Mouse (Mus musculus) liver, postnatal 0 days (tissue): ENCODE results near the gene Zic3. TPM values are rescaled to one million over a fixed set of nuclear protein-coding genes. Genes with fewer than 3 reads are reported as not detected.

Source experiments
- ATAC-seq: fragments of 200-750 bp; cut with Nextera tagmentation; 2 replicates; pipeline ENCODE4 v1.8.0; 2017; ENCODE audit warnings: mild to moderate bottlenecking, moderate library complexity
- DNase-seq: peaks from one replicate; pipeline ENCODE4 v3.0.0-alpha.2; 2016
- H3K27ac ChIP-seq: fragments of 300-500 bp; sonication (generic); 2 replicates; pipeline ENCODE4 v1.5.1; 2014; ENCODE audit warnings: antibody characterized with exemption, moderate library complexity, mild to moderate bottlenecking, low read depth
- H3K27me3 ChIP-seq: fragments of 300-500 bp; sonication (generic); 2 replicates; pipeline ENCODE4 v1.6.1; 2014; ENCODE audit warnings: low read length, control low read depth, mixed read lengths; ENCODE audit not compliant: insufficient read depth
- H3K36me3 ChIP-seq: fragments of 300-500 bp; sonication (generic); replicated peaks from 2 replicates; pipeline ENCODE4 v1.6.1; 2014; ENCODE audit warnings: mild to moderate bottlenecking, control low read depth, low read length, moderate library complexity, mixed read lengths; ENCODE audit not compliant: insufficient read depth
- H3K4me1 ChIP-seq: fragments of 300-500 bp; sonication (generic); 2 replicates; pipeline ENCODE4 v1.6.1; 2014; ENCODE audit warnings: antibody characterized with exemption, mild to moderate bottlenecking, control low read depth; ENCODE audit not compliant: insufficient read depth
- H3K4me2 ChIP-seq: fragments of 300-500 bp; sonication (generic); 2 replicates; pipeline ENCODE4 v1.6.1; 2014; ENCODE audit warnings: low read depth, mild to moderate bottlenecking, low read length, moderate library complexity, mixed read lengths
- H3K4me3 ChIP-seq: fragments of 300-500 bp; sonication (generic); 2 replicates; pipeline ENCODE4 v1.5.1; 2014; ENCODE audit warnings: low read depth, low read length
- H3K9ac ChIP-seq: fragments of 300-500 bp; sonication (generic); replicated peaks from 2 replicates; pipeline ENCODE4 v1.6.1; 2014; ENCODE audit warnings: mild to moderate bottlenecking, moderate library complexity
- H3K9me3 ChIP-seq: fragments of 300-500 bp; sonication (generic); 2 replicates; pipeline ENCODE4 v1.6.1; 2016; ENCODE audit warnings: mild to moderate bottlenecking, control low read depth, low read length, mixed read lengths
- CTCF ChIP-seq: sonication (generic); IDR thresholded peaks from 2 replicates; pipeline ENCODE4 v1.5.1; 2016; ENCODE audit warnings: antibody characterized with exemption, low read depth
- EP300 ChIP-seq: IDR thresholded peaks from 2 replicates; pipeline ENCODE4 v1.6.1; 2016; ENCODE audit warnings: antibody characterized with exemption, low read depth, mild to moderate bottlenecking
- WGBS: fragments of 180-500 bp; shearing (Covaris S2); extraction: QIAGEN DNeasy Blood & Tissue Kit; methylation state at CpG from one replicate; pipeline ENCODE4 v1.1.7; 2014; ENCODE audit not compliant: insufficient replicate concordance; 5-methylcytosine and 5-hydroxymethylcytosine counted together
- polyA plus RNA-seq: library from polyadenylated mRNA; unstranded; fragments of >200 nt; fragmentation: Nextera tagmentation; extraction: Ambion mirVana; gene quantifications from 2 replicates; pipeline ENCODE4 v1.2.1, GENCODE M21; 2015

Zic3 gene
- polyA plus RNA-seq, 1 experiment from 2014 or later, result not detected

GRCm38 (mm10) chrX:58038061-58039007 is 15.8 kb downstream of the Zic3 start:
- ATAC-seq (no peak), DNase-seq (no peak)
- no peak for TF ChIP-seq EP300
- no peak for TF ChIP-seq CTCF
- no peaks in the 10 kb centered on the region for H3K36me3 ChIP-seq
- no peak overlapping the region for H3K27ac ChIP-seq
- no peaks in the 10 kb centered on the region for H3K9me3 ChIP-seq
- no peaks in the 10 kb centered on the region for H3K4me1 ChIP-seq
- peak overlapping the region; percentile 38; the same call in 1 of the 2 replicates for H3K4me2 ChIP-seq
- peaks cover 45% of the 10 kb centered on the region for H3K27me3 ChIP-seq
- no peak overlapping the region for H3K9ac ChIP-seq
- WGBS, result 23% methylated on average over 56 of the region's 70 CpGs
- H3K4me3 ChIP-seq, result peak overlapping the region; percentile 22; the same call in 1 of the 2 replicates

GRCm38 (mm10) chrX:58039703-58040102 is 17.2 kb downstream of the Zic3 start:
- Histone ChIP-seq H3K27me3 (peaks cover 34% of the 10 kb centered on the region), H3K4me1 (no peaks in the 10 kb centered on the region), H3K9ac (no peak overlapping the region), H3K4me3 (no peak overlapping the region), H3K27ac (no peak overlapping the region), H3K4me2 (no peak overlapping the region), H3K9me3 (no peaks in the 10 kb centered on the region), H3K36me3 (no peaks in the 10 kb centered on the region)
- ATAC-seq (no peak), DNase-seq (no peak)
- TF ChIP-seq EP300, result no peak
- no peak for TF ChIP-seq CTCF
- 38% methylated on average over 4 of the region's 4 CpGs for WGBS

- 35% methylated on average over 3 of the region's 3 CpGs for WGBS
- no peak overlapping the region for H3K4me2 ChIP-seq
- H3K27me3 ChIP-seq, result peaks cover 28% of the 10 kb centered on the region
- no peak overlapping the region for H3K9ac ChIP-seq
- TF ChIP-seq CTCF (no peak), EP300 (no peak)
- no peak overlapping the region for H3K4me3 ChIP-seq
- H3K4me1 ChIP-seq, result no peaks in the 10 kb centered on the region
- no peaks in the 10 kb centered on the region for H3K36me3 ChIP-seq
- ATAC-seq (no peak), DNase-seq (no peak)
- H3K27ac ChIP-seq, result no peak overlapping the region
- no peaks in the 10 kb centered on the region for H3K9me3 ChIP-seq
These were observed 19.4 kb downstream of the Zic3 start for GRCm38 (mm10) chrX:58041865-58042264.

GRCm38 (mm10) chrX:58042512-58042911 is 20.0 kb downstream of the Zic3 start:
- no peak for TF ChIP-seq EP300
- no peak for TF ChIP-seq CTCF
- no peak overlapping the region for H3K4me2 ChIP-seq

More at GRCm38 (mm10) chrX:58042512-58042911, 20.0 kb downstream of the Zic3 start:
- ATAC-seq, result no peak
- WGBS, result 62% methylated on average over 4 of the region's 4 CpGs
- Histone ChIP-seq H3K27me3 (peaks cover 24% of the 10 kb centered on the region), H3K36me3 (no peaks in the 10 kb centered on the region), H3K9me3 (no peaks in the 10 kb centered on the region), H3K27ac (no peak overlapping the region), H3K9ac (no peak overlapping the region), H3K4me3 (no peak overlapping the region), H3K4me1 (no peaks in the 10 kb centered on the region)
- DNase-seq, result no peak
